Mouse (Mus musculus) kidney, embryonic 14.5 days (tissue): ENCODE measurements around the gene Jakmip3. TPM values are rescaled to one million over a fixed set of nuclear protein-coding genes. Genes with fewer than 3 reads are reported as not detected.

Source experiments
- ATAC-seq: fragments of 200-750 bp; cut with Nextera tagmentation; 2 replicates; pipeline ENCODE4 v1.8.0; 2017; ENCODE audit warnings: moderate number of reproducible peaks, mild to moderate bottlenecking, moderate TSS enrichment, moderate library complexity; ENCODE audit not compliant: low FRiP score, low TSS enrichment
- H3K27ac ChIP-seq: fragments of 300-500 bp; sonication (generic); 2 replicates; pipeline ENCODE4 v1.5.1; 2014; ENCODE audit warnings: low read depth, mild to moderate bottlenecking, low read length, moderate library complexity, mixed read lengths
- H3K27me3 ChIP-seq: fragments of 300-500 bp; sonication (generic); 2 replicates; pipeline ENCODE4 v1.6.1; 2014; ENCODE audit warnings: mild to moderate bottlenecking, low read length; ENCODE audit not compliant: control insufficient read depth, insufficient read depth
- H3K36me3 ChIP-seq: fragments of 300-500 bp; sonication (generic); 2 replicates; pipeline ENCODE4 v1.6.1; 2014; ENCODE audit warnings: low read length, mixed read lengths; ENCODE audit not compliant: control insufficient read depth, insufficient read depth
- H3K4me1 ChIP-seq: fragments of 300-500 bp; sonication (generic); 2 replicates; pipeline ENCODE4 v1.6.1; 2014; ENCODE audit warnings: low read length, mixed read lengths; ENCODE audit not compliant: control insufficient read depth, insufficient read depth
- H3K4me2 ChIP-seq: fragments of 300-500 bp; sonication (generic); replicated peaks from 2 replicates; pipeline ENCODE4 v1.6.1; 2014; ENCODE audit warnings: low read depth, mild to moderate bottlenecking, low read length
- H3K4me3 ChIP-seq: fragments of 300-500 bp; sonication (generic); 2 replicates; pipeline ENCODE4 v1.5.1; 2014; ENCODE audit warnings: mild to moderate bottlenecking, low read length
- H3K9ac ChIP-seq: fragments of 300-500 bp; sonication (generic); 2 replicates; pipeline ENCODE4 v1.6.1; 2014; ENCODE audit warnings: low read depth, mild to moderate bottlenecking, low read length, moderate library complexity
- H3K9me3 ChIP-seq: fragments of 300-500 bp; sonication (generic); 2 replicates; pipeline ENCODE4 v1.6.1; 2016; ENCODE audit warnings: low read length; ENCODE audit not compliant: control insufficient read depth
- WGBS: fragments of 180-500 bp; shearing (Covaris S2); extraction: QIAGEN DNeasy Blood & Tissue Kit; methylation state at CpG from one replicate; pipeline ENCODE4 v1.1.7; 2014; 5-methylcytosine and 5-hydroxymethylcytosine counted together
- polyA plus RNA-seq: library from polyadenylated mRNA; unstranded; fragments of >200 nt; fragmentation: Nextera tagmentation; extraction: Ambion mirVana; gene quantifications from 2 replicates; pipeline ENCODE4 v1.2.1, GENCODE M21; 2014

Jakmip3 gene
- polyA plus RNA-seq, 1 experiment from 2014 or later, result 0.42 TPM

DNA sequence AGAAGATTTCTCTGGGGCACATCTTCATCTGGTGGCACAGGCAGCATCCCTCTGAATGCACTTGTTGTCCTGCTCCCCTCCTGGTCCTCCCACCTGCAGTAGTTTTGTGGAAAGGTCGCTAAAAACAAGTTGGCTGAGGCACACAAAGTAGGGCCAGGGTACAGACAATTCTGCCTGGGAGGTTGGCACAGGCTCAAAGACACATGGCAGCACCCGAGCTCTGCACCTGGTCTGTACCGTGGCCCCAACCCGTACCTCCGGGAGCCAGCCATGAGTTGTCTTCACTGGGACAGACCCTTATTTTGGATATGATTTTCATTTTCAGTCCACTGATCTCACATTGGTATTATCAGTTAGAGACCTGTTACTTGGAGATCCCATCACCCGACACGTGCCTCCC is 1.5 kb upstream of the Jakmip3 start:
- Histone ChIP-seq H3K4me1 (peaks cover 10% of the 10 kb centered on the region; the same call in 1 of the 2 replicates), H3K4me2 (no peak overlapping the region), H3K9ac (no peak overlapping the region), H3K9me3 (no peaks in the 10 kb centered on the region), H3K27ac (no peak overlapping the region), H3K4me3 (no peak overlapping the region), H3K36me3 (no peaks in the 10 kb centered on the region), H3K27me3 (peaks cover 51% of the 10 kb centered on the region)
- no peak for ATAC-seq
- 83% methylated on average over 7 of the region's 7 CpGs for WGBS

DNA sequence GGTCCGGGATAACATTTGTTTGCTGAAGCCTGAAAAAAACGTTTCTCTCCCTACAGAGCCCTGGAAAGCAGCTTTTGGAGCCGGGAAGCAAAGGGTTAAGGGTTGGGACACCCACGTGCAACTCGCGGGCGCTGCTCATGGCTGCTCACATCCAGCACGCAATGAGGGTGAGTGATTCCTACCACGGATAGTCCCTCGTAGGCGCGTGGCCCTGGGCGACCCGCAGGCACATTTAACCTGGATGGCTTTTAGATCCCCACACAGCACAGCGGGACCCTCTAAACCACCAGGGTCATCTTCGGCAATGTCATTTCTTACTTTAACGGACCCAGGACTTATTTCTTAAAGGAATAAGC is 296 bp upstream of the Jakmip3 start:
- under 1% methylated on average over 17 of the region's 17 CpGs for WGBS
- H3K27ac ChIP-seq, result no peak overlapping the region
- H3K4me1 ChIP-seq, result peaks cover 10% of the 10 kb centered on the region; the same call in 1 of the 2 replicates
- peak overlapping the region; percentile 43 for H3K4me3 ChIP-seq
- H3K4me2 ChIP-seq, result peak overlapping the region; percentile 84
- H3K9ac ChIP-seq, result peak overlapping the region; percentile 18; the same call in 1 of the 2 replicates
- H3K9me3 ChIP-seq, result no peaks in the 10 kb centered on the region
- ATAC-seq, result 0 out of 2 replicates have a peak, but pooled peaks have one; percentile 4
- H3K36me3 ChIP-seq, result no peaks in the 10 kb centered on the region
- H3K27me3 ChIP-seq, result peaks cover 52% of the 10 kb centered on the region

DNA sequence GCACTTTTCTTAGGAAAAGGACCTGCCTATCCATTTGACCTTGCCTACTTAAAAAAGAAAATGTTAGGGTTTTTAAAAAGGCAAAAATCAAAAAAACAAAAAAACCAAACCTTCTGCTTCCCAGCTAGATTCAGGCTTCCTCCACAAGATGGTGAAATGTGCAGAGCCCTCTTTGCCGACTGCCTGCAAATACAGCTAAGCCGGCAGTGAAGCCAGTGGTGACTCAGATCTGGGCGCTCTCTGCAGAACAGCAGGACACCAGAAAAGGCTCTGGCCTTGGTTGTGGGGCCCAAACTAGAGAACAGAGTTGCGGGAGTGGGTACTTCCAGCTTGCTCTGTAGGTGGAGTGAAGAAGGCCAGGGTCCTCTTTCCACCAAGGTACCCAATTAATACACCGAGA is 1.0 kb downstream of the Jakmip3 start:
- WGBS, result 33% methylated on average over 5 of the region's 5 CpGs
- ATAC-seq, result no peak
- peak overlapping the region; percentile 43 for H3K4me3 ChIP-seq
- peaks cover 10% of the 10 kb centered on the region; the same call in 1 of the 2 replicates for H3K4me1 ChIP-seq
- no peaks in the 10 kb centered on the region for H3K36me3 ChIP-seq
- H3K4me2 ChIP-seq, result peak overlapping the region; percentile 84
- H3K9me3 ChIP-seq, result no peaks in the 10 kb centered on the region
- no peak overlapping the region for H3K9ac ChIP-seq
- no peak overlapping the region for H3K27ac ChIP-seq
- peaks cover 52% of the 10 kb centered on the region for H3K27me3 ChIP-seq

DNA sequence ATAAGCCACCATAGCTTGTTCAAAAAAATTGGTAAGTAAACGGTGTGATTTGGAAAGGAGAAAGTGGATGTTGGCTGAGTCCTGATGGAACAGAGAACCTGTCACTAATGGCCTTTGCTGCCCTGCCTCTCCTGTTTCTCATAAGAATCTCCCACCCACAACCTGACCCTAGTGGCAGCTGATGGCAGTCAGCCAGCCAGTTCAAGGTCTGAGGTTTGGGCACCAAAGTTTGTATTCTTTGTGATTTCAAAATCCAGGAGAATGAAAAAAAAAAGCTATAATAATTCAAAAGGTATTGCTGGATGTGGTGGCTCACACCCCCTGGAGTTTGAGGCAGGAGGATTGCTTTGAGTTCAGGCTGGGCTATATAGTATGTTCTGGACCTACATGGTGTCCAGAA is 1.8 kb downstream of the Jakmip3 start:
- H3K27me3 ChIP-seq, result peaks cover 52% of the 10 kb centered on the region
- WGBS, result 81% methylated on average over 1 of the region's 1 CpGs

DNA sequence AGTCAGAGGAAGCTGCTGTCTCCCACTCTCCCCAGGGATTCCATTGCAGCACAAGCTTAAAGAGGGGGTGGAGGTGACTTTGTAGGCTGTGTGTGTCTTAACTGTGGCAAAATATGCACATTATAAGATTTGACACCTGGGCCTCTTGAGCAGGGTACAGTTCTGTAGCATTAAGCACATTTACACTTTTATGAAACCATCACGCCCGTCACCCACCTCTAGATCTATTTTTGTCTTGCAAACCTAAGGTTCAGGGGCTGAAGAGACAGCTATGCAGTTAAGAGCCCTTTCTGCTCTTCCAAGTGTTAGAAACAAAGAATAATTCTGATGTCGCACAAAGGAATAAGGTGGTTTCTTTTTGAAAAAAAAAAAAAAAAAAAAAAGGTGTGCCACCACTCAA is 5.1 kb downstream of the Jakmip3 start:
- Histone ChIP-seq H3K9ac (no peak overlapping the region), H3K36me3 (no peaks in the 10 kb centered on the region), H3K9me3 (no peaks in the 10 kb centered on the region), H3K4me3 (no peak overlapping the region), H3K27ac (no peak overlapping the region), H3K4me2 (no peak overlapping the region), H3K27me3 (peaks cover 32% of the 10 kb centered on the region), H3K4me1 (peaks cover 6% of the 10 kb centered on the region; the same call in 1 of the 2 replicates)
- 67% methylated on average over 3 of the region's 3 CpGs for WGBS
- no peak for ATAC-seq

More for the DNA sequence above, 1.8 kb downstream of the Jakmip3 start:
- Histone ChIP-seq H3K27ac (no peak overlapping the region), H3K4me2 (no peak overlapping the region), H3K9me3 (no peaks in the 10 kb centered on the region), H3K4me1 (peaks cover 10% of the 10 kb centered on the region; the same call in 1 of the 2 replicates), H3K9ac (no peak overlapping the region), H3K36me3 (no peaks in the 10 kb centered on the region), H3K4me3 (no peak overlapping the region)
- ATAC-seq, result no peak

DNA sequence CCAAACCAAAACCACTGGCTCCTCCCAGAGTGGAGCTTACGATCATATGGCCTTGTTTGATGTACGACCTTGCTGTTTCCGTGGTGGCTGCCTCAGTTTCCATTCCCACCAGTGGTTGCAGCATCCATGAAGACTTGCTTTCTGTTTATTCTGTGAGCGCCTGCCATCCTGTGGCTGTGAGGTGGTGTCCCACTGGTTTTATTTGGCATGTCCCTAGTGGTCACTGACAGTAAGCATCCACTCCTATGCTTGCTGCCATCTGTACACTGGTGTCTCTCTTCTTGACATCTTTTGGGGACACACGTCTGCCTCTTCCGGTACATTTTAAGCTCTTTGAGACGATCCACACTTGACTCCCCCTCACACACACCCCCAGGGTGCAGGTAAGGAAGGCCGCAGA is 7.2 kb downstream of the Jakmip3 start:
- no peak for ATAC-seq
- WGBS, result 81% methylated on average over 8 of the region's 8 CpGs
- no peak overlapping the region for H3K27ac ChIP-seq
- H3K4me1 ChIP-seq, result no peaks in the 10 kb centered on the region
- H3K27me3 ChIP-seq, result peaks cover 12% of the 10 kb centered on the region
- H3K4me3 ChIP-seq, result no peak overlapping the region
- no peak overlapping the region for H3K9ac ChIP-seq
- no peak overlapping the region for H3K4me2 ChIP-seq
- H3K36me3 ChIP-seq, result no peaks in the 10 kb centered on the region
- no peaks in the 10 kb centered on the region for H3K9me3 ChIP-seq

DNA sequence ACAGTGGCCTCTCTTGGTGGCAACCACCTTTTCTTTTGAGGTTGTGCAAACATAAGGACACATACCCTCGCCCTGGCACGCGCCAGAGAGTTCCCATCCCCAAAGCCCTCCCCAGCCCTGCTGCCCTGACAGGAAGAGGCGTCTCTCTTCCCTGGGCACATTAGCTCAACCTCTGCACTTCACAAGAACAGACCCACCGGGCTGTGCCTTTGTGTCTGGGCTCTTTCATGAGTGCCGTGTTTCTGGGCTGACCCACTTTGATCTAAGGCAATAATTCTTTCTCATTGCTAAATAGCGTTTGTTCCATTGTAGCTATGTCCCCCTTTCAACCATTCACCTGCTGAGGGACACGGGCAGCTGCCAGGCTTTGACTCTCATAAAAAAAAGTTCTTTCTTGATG is 7.8 kb downstream of the Jakmip3 start:
- Histone ChIP-seq H3K27me3 (peaks cover 6% of the 10 kb centered on the region), H3K27ac (no peak overlapping the region), H3K9ac (no peak overlapping the region), H3K4me1 (no peaks in the 10 kb centered on the region), H3K4me2 (no peak overlapping the region), H3K9me3 (no peaks in the 10 kb centered on the region), H3K4me3 (no peak overlapping the region), H3K36me3 (no peaks in the 10 kb centered on the region)
- ATAC-seq, result no peak
- WGBS, result 8% methylated on average over 8 of the region's 8 CpGs

DNA sequence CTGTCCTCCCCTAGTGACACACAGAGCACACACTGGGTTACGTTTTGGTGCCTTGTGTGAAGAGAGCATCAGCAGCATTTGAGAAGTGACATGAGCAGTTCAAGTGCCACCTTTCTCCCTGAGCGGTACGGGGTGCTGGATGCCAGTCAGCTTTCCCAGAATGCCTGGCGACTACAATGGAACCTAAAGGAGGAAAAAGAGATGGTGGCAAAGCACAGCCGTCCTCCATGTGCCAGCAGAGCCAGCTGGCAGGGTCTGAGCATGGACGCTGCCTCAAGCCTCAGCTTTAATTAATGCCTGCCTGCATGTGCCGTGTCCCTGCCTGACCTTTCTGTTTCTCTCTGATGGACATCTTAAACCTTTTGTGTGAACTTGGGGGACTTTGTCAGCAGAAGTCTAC is 15.3 kb downstream of the Jakmip3 start:
- H3K27ac ChIP-seq, result no peak overlapping the region
- no peak for ATAC-seq

DNA sequence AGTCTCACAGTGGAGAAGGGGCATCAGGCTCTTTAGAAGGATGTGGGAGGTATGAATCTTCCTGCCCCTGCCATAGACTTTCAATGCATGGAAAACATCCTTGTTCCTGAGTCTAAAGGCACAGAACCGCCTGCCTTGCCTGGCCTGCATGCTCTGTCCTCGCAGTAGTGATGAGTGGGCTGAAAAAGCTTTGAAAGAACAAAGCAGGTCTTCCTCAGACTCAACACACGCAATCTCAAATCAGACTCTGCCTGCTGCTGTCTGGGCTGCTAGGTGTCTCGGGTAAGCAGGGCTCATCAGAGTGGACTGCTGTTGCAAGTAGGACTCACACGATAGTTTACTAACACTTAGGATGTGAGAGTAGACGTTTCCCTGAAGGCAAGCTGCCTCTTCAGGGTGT is 16.6 kb downstream of the Jakmip3 start:
- WGBS, result 83% methylated on average over 6 of the region's 6 CpGs
- no peak for ATAC-seq
- no peak overlapping the region for H3K4me3 ChIP-seq

More for the DNA sequence above, 15.3 kb downstream of the Jakmip3 start:
- Histone ChIP-seq H3K27me3 (no peaks in the 10 kb centered on the region), H3K36me3 (no peaks in the 10 kb centered on the region), H3K9ac (no peak overlapping the region), H3K9me3 (no peaks in the 10 kb centered on the region), H3K4me3 (no peak overlapping the region), H3K4me1 (no peaks in the 10 kb centered on the region), H3K4me2 (no peak overlapping the region)
- WGBS, result 86% methylated on average over 7 of the region's 7 CpGs

More for the DNA sequence above, 16.6 kb downstream of the Jakmip3 start:
- Histone ChIP-seq H3K27ac (no peak overlapping the region), H3K27me3 (no peaks in the 10 kb centered on the region), H3K36me3 (no peaks in the 10 kb centered on the region), H3K4me2 (no peak overlapping the region), H3K9me3 (no peaks in the 10 kb centered on the region), H3K9ac (no peak overlapping the region), H3K4me1 (no peaks in the 10 kb centered on the region)
